Mouse (Mus musculus) gastrocnemius, adult 2 months (tissue): ENCODE measurements at regions not wholly inside any gene's neighbourhood (a gene's known extent, or its start where the extent isn't known, plus 50 kb on each side); places are given as distances from the start of the nearest gene placed in this dataset.

Source experiments
- DNase-seq: peaks from one replicate; pipeline ENCODE4 v3.0.0; 2022
- H3K27ac ChIP-seq: fragments of 200-600 bp; 2 replicates; pipeline ENCODE4 v1.8.1; 2022; ENCODE audit warnings: mild to moderate bottlenecking
- H3K4me3 ChIP-seq: fragments of 200-600 bp; 2 replicates; pipeline ENCODE4 v1.8.1; 2022; ENCODE audit warnings: mild to moderate bottlenecking, moderate library complexity
- CTCF ChIP-seq: fragments of 200-600 bp; IDR thresholded peaks from 2 replicates; pipeline ENCODE4 v1.8.1; 2022; ENCODE audit warnings: antibody characterized with exemption, mild to moderate bottlenecking, moderate library complexity
- intact Hi-C: fragments of 180-260 bp; cut with DNase I; formaldehyde crosslinking; loops from one replicate; pipeline ENCODE4 v1.15.1; 2025

- intact Hi-C loops, result no loop called here
- peak; percentile 38 for TF ChIP-seq CTCF
- DNase-seq, result peak; percentile 39
- H3K4me3 ChIP-seq, result no peak overlapping the region
- no peak overlapping the region for H3K27ac ChIP-seq
Measured at GRCm38 (mm10) chr13:105377038-105377437, 66.4 kb upstream of the Htr1a start.

DNA sequence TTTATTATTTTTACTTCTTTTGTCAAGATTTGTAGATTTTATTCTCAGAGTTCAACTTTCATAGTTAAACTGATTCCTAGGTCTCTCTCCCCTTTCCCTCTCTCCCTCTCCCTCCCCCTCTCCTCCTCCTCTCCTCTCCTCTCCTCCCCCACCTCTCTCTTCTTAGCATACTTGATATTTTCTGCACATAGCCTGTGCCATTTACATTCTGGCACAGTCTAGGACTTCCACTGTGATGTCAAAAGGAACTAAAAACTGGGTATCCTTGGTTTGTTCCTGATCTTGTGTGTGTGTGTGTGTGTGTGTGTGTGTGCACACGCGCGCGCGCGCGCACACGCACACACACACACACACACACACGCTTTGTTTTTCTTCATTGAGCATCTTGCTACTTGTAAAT is 64.9 kb upstream of the Htr1a start:
- TF ChIP-seq CTCF, result no peak
- DNase-seq, result no peak
- no peak overlapping the region for H3K4me3 ChIP-seq
- no peak overlapping the region for H3K27ac ChIP-seq
- intact Hi-C loops, result no loop called here

GRCm38 (mm10) chr13:105387016-105387772 is 56.2 kb upstream of the Htr1a start:
- H3K27ac ChIP-seq, result no peak overlapping the region
- DNase-seq, result no peak
- intact Hi-C loops, result no loop called here
- no peak overlapping the region for H3K4me3 ChIP-seq
- TF ChIP-seq CTCF, result no peak
